9 mouse cellular contexts compared by ENCODE assay signal in the genomic region with DNA sequence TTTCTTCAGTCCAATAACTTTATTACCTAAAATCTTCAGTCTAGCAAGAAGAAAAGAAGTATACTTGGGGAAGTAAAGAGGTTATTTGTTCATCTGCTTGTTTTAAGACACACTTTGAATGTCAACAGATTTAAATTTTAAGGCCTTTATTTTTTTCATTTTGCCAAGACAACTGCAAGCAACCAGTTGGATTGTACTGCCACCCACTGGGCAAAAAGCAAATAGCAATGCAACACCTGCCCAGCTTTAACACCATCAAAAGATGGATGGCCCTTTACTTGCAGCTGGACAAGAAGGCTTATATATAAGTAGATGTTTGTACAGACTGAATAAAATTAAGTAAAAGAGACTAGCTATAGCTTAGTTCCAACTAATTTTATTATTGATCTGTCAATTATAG. TPM values are rescaled to one million over a fixed set of nuclear protein-coding genes. Genes with fewer than 3 reads are reported as not detected.
DNase-seq lines count a peak whose midpoint lies in the region; ATAC-seq and TF ChIP-seq lines count a peak whose summit lies in the region.
"Had no signal": no experiment of that assay in that cellular context is flagged by ENCODE, and none has a peak within 500 bp of the region (broad histone marks: within the 10 kb centered on the region; RNA-seq: fewer than 3 reads in every experiment).

No protein-coding gene starts in this region.

- H3K9ac ChIP-seq in forebrain, embryonic 11.5 days (ENCODE audit: low read length) = no peak overlapping the region
- no peak overlapping the region for H3K9ac ChIP-seq in forebrain, embryonic 12.5 days
- no peak overlapping the region for H3K9ac ChIP-seq in liver, embryonic 14.5 days (replicated peaks)

- H3K27me3 ChIP-seq in forebrain, embryonic 11.5 days (ENCODE audit: control insufficient read depth, insufficient read depth, low read length) = no peaks in the 10 kb centered on the region
- no peaks in the 10 kb centered on the region for H3K27me3 ChIP-seq in forebrain, embryonic 12.5 days
- H3K27me3 ChIP-seq in liver, embryonic 14.5 days (ENCODE audit: control insufficient read depth, insufficient read depth, low read length) = no peaks in the 10 kb centered on the region

- no peaks in the 10 kb centered on the region for H3K36me3 ChIP-seq in forebrain, embryonic 11.5 days (ENCODE audit: control insufficient read depth, insufficient read depth, low read length)
- peaks cover 18% of the 10 kb centered on the region for H3K36me3 ChIP-seq in forebrain, embryonic 12.5 days (replicated peaks)
- no peaks in the 10 kb centered on the region; the same call in 1 of the 2 replicates for H3K36me3 ChIP-seq in liver, embryonic 14.5 days (replicated peaks; ENCODE audit: control insufficient read depth, insufficient read depth, low read depth)

- peak; percentile 69 for TF ChIP-seq CTCF in liver, embryonic 14.5 days (IDR thresholded peaks at IDR 0.05; ENCODE audit: low read depth)

- ATAC-seq in forebrain, embryonic 11.5 days (replicated peaks; ENCODE audit: low FRiP score) = no peak
- no peak for ATAC-seq in forebrain, embryonic 12.5 days (ENCODE audit: low FRiP score)
- ATAC-seq in liver, embryonic 14.5 days (ENCODE audit: insufficient read depth) = no peak

- no peak for TF ChIP-seq EP300 in liver, embryonic 14.5 days (IDR thresholded peaks at IDR 0.05; ENCODE audit: low read depth)

- H3K9me3 ChIP-seq in forebrain, embryonic 11.5 days (ENCODE audit: control insufficient read depth, low read length) = no peaks in the 10 kb centered on the region
- H3K9me3 ChIP-seq in forebrain, embryonic 12.5 days = no peaks in the 10 kb centered on the region
- no peaks in the 10 kb centered on the region for H3K9me3 ChIP-seq in liver, embryonic 14.5 days (ENCODE audit: control insufficient read depth, low read length)

- H3K27ac ChIP-seq in forebrain, embryonic 11.5 days (ENCODE audit: low read depth, low read length) = no peak overlapping the region
- H3K27ac ChIP-seq in forebrain, embryonic 12.5 days = no peak overlapping the region
- H3K27ac ChIP-seq in liver, embryonic 14.5 days = no peak overlapping the region
- H3K27ac ChIP-seq: macrophage had no signal

- H3K4me2 ChIP-seq in forebrain, embryonic 11.5 days (ENCODE audit: low read depth, low read length, severe bottlenecking) = no peak overlapping the region
- H3K4me2 ChIP-seq in forebrain, embryonic 12.5 days = no peak overlapping the region
- no peak overlapping the region for H3K4me2 ChIP-seq in liver, embryonic 14.5 days (ENCODE audit: low read depth)

- H3K4me3 ChIP-seq in forebrain, embryonic 11.5 days (ENCODE audit: low read depth, low read length) = no peak overlapping the region
- H3K4me3 ChIP-seq in forebrain, embryonic 12.5 days (replicated peaks) = no peak overlapping the region
- no peak overlapping the region for H3K4me3 ChIP-seq in liver, embryonic 14.5 days (ENCODE audit: insufficient read depth in 1 of 2, low read depth in 2 of 2, low read length in 2 of 2)

- DNase-seq in forebrain, embryonic 11.5 days (ENCODE audit: low spot score) = peak; percentile 71
- DNase-seq in 3134 (ENCODE audit: extremely low read depth, insufficient read length, low spot score) = peak; percentile 22
- peak; percentile 66 for DNase-seq in ZHBTc4 (ENCODE audit: low read depth, low spot score)
- DNase-seq in embryo, embryonic 11 days = peak; percentile 59
- peak; percentile 24 to 67 for DNase-seq in kidney, adult 8-10 months
- DNase-seq in liver, embryonic 14.5 days (ENCODE audit: low read depth in 3 of 3, low spot score in 3 of 3) = peak; percentile 15 to 29 (median 19)
- peak; percentile 70 for DNase-seq in right cerebral cortex, postnatal 14 days

- no peaks in the 10 kb centered on the region for H3K4me1 ChIP-seq in forebrain, embryonic 11.5 days (replicated peaks; ENCODE audit: control insufficient read depth, insufficient read depth, low read length)
- H3K4me1 ChIP-seq in forebrain, embryonic 12.5 days = no peaks in the 10 kb centered on the region
- H3K4me1 ChIP-seq in liver, embryonic 14.5 days (replicated peaks; ENCODE audit: control insufficient read depth in 2 of 2, insufficient read depth in 2 of 2, low read length in 1 of 2) = no peaks in the 10 kb centered on the region

RNA-seq across cellular contexts. Expression of a gene that starts 27.3 kb away (rescaled TPM):
- polyA plus RNA-seq in forebrain, embryonic 11.5 days (2014; fragmentation: Nextera tagmentation; extraction: Ambion mirVana) = 36.5 and 41.1 TPM in 2 replicates
- polyA plus RNA-seq in forebrain, embryonic 12.5 days (2016; fragmentation: Nextera tagmentation; extraction: Ambion mirVana) = 33.3 and 34.1 TPM in 2 replicates
- polyA plus RNA-seq in liver, embryonic 14.5 days (2012; rRNA removed) = 4.0 and 4.7 TPM in 2 replicates
- 6.7 and 9.8 TPM in 2 replicates for polyA plus RNA-seq in liver, embryonic 14.5 days (2014; fragmentation: Nextera tagmentation; extraction: Ambion mirVana)

Comparison
In these comparisons a context has a peak if more than half of its experiments do, and no peak if none do; other contexts are left out.
1. DNase-seq: peak in every context shown above with its lines; median percentile 71 in forebrain, embryonic 11.5 days; 70 in right cerebral cortex, postnatal 14 days; 66 in ZHBTc4; 59 in embryo, embryonic 11 days; 46 in kidney, adult 8-10 months; 22 in 3134; 19 in liver, embryonic 14.5 days.